ENCODE assay signal across 8 mouse cellular contexts in genomic region chr16:60604613-60605012, GRCm38 (mm10). TPM values are rescaled to one million over a fixed set of nuclear protein-coding genes. Genes with fewer than 3 reads are reported as not detected.
A peak's percentile ranks its signal among the peaks of the same experiment; 100 is the strongest.
DNase-seq lines count a peak whose midpoint lies in the region; ATAC-seq and TF ChIP-seq lines count a peak whose summit lies in the region.

No protein-coding gene starts in this region.

- peak overlapping the region; percentile 48 for H3K4me3 ChIP-seq in heart, embryonic 12.5 days
- H3K4me3 ChIP-seq in ES-E14 (ENCODE audit: insufficient read depth in 1 of 2, low read depth in 1 of 2, low read length in 2 of 2, poor library complexity in 1 of 2, severe bottlenecking in 1 of 2), result peak overlapping the region; percentile 48 to 63
- H3K4me3 ChIP-seq in forebrain, postnatal 0 days (ENCODE audit: low read depth, low read length), result peak overlapping the region; percentile 48
- H3K4me3 ChIP-seq in midbrain, embryonic 13.5 days (replicated peaks), result peak overlapping the region; percentile 62

- no peak for TF ChIP-seq CTCF in forebrain, postnatal 0 days (IDR thresholded peaks at IDR 0.05; ENCODE audit: low read depth)

- 2% methylated on average over 10 of the region's 10 CpGs for WGBS in heart, embryonic 12.5 days
- 3% methylated on average over 10 of the region's 10 CpGs for WGBS in forebrain, postnatal 0 days
- WGBS in midbrain, embryonic 13.5 days, result 2% methylated on average over 10 of the region's 10 CpGs

- peak overlapping the region; percentile 91 for H3K4me2 ChIP-seq in heart, embryonic 12.5 days
- peak overlapping the region; percentile 97 for H3K4me2 ChIP-seq in forebrain, postnatal 0 days (ENCODE audit: low read depth)
- peak overlapping the region; percentile 97 for H3K4me2 ChIP-seq in midbrain, embryonic 13.5 days (replicated peaks)

- H3K9me3 ChIP-seq in heart, embryonic 12.5 days (replicated peaks), result no peaks in the 10 kb centered on the region
- H3K9me3 ChIP-seq in ES-E14 (ENCODE audit: control insufficient read depth, insufficient read depth, low read depth, low read length), result no peaks in the 10 kb centered on the region
- H3K9me3 ChIP-seq in forebrain, postnatal 0 days (ENCODE audit: low read length), result no peaks in the 10 kb centered on the region
- no peaks in the 10 kb centered on the region for H3K9me3 ChIP-seq in midbrain, embryonic 13.5 days

- ATAC-seq in heart, embryonic 12.5 days (ENCODE audit: insufficient number of reproducible peaks, low FRiP score), result no peak
- 0 out of 2 replicates have a peak, but pooled peaks have one; percentile 1 for ATAC-seq in forebrain, postnatal 0 days
- peak; percentile 11 for ATAC-seq in midbrain, embryonic 13.5 days
- ATAC-seq in erythroblast, adult 5-6 weeks (replicated peaks; ENCODE audit: low FRiP score, poor library complexity, severe bottlenecking), result no peak

- peaks cover 29% of the 10 kb centered on the region for H3K27me3 ChIP-seq in heart, embryonic 12.5 days (replicated peaks)
- H3K27me3 ChIP-seq in forebrain, postnatal 0 days (ENCODE audit: insufficient read depth, low read length), result no peaks in the 10 kb centered on the region
- H3K27me3 ChIP-seq in midbrain, embryonic 13.5 days, result peaks cover 10% of the 10 kb centered on the region; the same call in 1 of the 2 replicates

- in situ Hi-C loops in ES-E14 (cut with MboI; ENCODE audit: low sequenced_read_pairs in 2 of 2, unreplicated experiment in 2 of 2), result no loop called here

- intact Hi-C loops in gastrocnemius, postnatal 14 days (cut with DNase I; ENCODE audit: low total_unique reads), result no loop called here

- H3K9ac ChIP-seq in heart, embryonic 12.5 days, result peak overlapping the region; percentile 50; the same call in 1 of the 2 replicates
- H3K9ac ChIP-seq in ES-E14 (ENCODE audit: insufficient read depth, low read depth, low read length, poor library complexity, severe bottlenecking), result no peak overlapping the region
- H3K9ac ChIP-seq in forebrain, postnatal 0 days, result peak overlapping the region; percentile 67
- peak overlapping the region; percentile 70 for H3K9ac ChIP-seq in midbrain, embryonic 13.5 days (replicated peaks)

- no peaks in the 10 kb centered on the region for H3K36me3 ChIP-seq in heart, embryonic 12.5 days
- H3K36me3 ChIP-seq in ES-E14 (ENCODE audit: control insufficient read depth, insufficient read depth, low read length, poor library complexity, severe bottlenecking), result no peaks in the 10 kb centered on the region
- no peaks in the 10 kb centered on the region for H3K36me3 ChIP-seq in forebrain, postnatal 0 days (ENCODE audit: insufficient read depth)
- no peaks in the 10 kb centered on the region for H3K36me3 ChIP-seq in midbrain, embryonic 13.5 days

- H3K4me1 ChIP-seq in heart, embryonic 12.5 days (replicated peaks), result peaks cover 16% of the 10 kb centered on the region
- H3K4me1 ChIP-seq in ES-E14 (ENCODE audit: control insufficient read depth in 2 of 2, insufficient read depth in 2 of 2, low read length in 2 of 2, poor library complexity in 1 of 2), result peaks cover 0 to 2% of the 10 kb centered on the region in 2 experiments; a peak in 1 of 4 replicates
- H3K4me1 ChIP-seq in forebrain, postnatal 0 days (ENCODE audit: insufficient read depth), result no peaks in the 10 kb centered on the region
- H3K4me1 ChIP-seq in midbrain, embryonic 13.5 days (replicated peaks), result peaks cover 22% of the 10 kb centered on the region

- no peak for DNase-seq in heart, adult 11 months
- no peak for DNase-seq in ES-E14 (ENCODE audit: low read depth, low spot score)
- no peak for DNase-seq in forebrain, postnatal 0 days
- DNase-seq in gastrocnemius, postnatal 14 days, result no peak
- no peak for DNase-seq in spleen, postnatal 14 days (ENCODE audit: low spot score in 2 of 2)

- H3K27ac ChIP-seq in heart, embryonic 12.5 days (ENCODE audit: poor library complexity, severe bottlenecking), result no peak overlapping the region
- no peak overlapping the region for H3K27ac ChIP-seq in ES-E14 (ENCODE audit: insufficient read depth, low read depth, low read length, poor library complexity, severe bottlenecking)
- no peak overlapping the region for H3K27ac ChIP-seq in forebrain, postnatal 0 days (ENCODE audit: low read depth, low read length)
- no peak overlapping the region for H3K27ac ChIP-seq in midbrain, embryonic 13.5 days

TF ChIP-seq in ES-E14, 5 proteins besides CTCF, POLR2A, EP300 and RAD21:
- no peak for TF ChIP-seq ZNF384 (IDR thresholded peaks at IDR 0.05; ENCODE audit: low read depth, low read length)
- no peak for TF ChIP-seq CHD2 (IDR thresholded peaks at IDR 0.05; ENCODE audit: low read depth, low read length)
- no peak for TF ChIP-seq HCFC1 (IDR thresholded peaks at IDR 0.05; ENCODE audit: borderline replicate concordance, insufficient read depth, low read length)
- TF ChIP-seq MAFK (IDR thresholded peaks at IDR 0.05; ENCODE audit: insufficient read depth, low read depth, low read length), result no peak
- TF ChIP-seq ZC3H11A (IDR thresholded peaks at IDR 0.05; ENCODE audit: borderline replicate concordance, low read depth, low read length), result no peak

RNA-seq across cellular contexts. Expression of gene Epha6, which starts 0.7 kb away (rescaled TPM):
- polyA plus RNA-seq in heart, embryonic 12.5 days (2016; fragmentation: Nextera tagmentation; extraction: Ambion mirVana), result not detected in 2 replicates
- 0.26 TPM in 1 of 2 replicates, not detected in the other for total RNA-seq in ES-E14 (2012; rRNA removed)
- 25.2 and 29.3 TPM in 2 replicates for total RNA-seq in forebrain, postnatal 0 days (2014; rRNA removed)
- polyA plus RNA-seq in forebrain, postnatal 0 days (2015; fragmentation: Nextera tagmentation; extraction: Ambion mirVana), result 3.3 and 8.1 TPM in 2 replicates
- polyA plus RNA-seq in midbrain, embryonic 13.5 days (2015; fragmentation: Nextera tagmentation; extraction: Ambion mirVana), result 3.2 and 4.4 TPM in 2 replicates
- total RNA-seq in gastrocnemius, postnatal 14 days (2021), result under 1 TPM; 0.04 to 0.12 TPM
- not detected in 2 replicates for total RNA-seq in erythroblast, adult 5-6 weeks (2015; ENCODE audit: low replicate concordance)
- not detected in 2 replicates for total RNA-seq in erythroblast, adult 5-6 weeks (2017; ENCODE audit: low replicate concordance)

Comparison
In these comparisons a context has a peak if more than half of its experiments do, and no peak if none do; other contexts are left out.
1. ATAC-seq: peak in forebrain, postnatal 0 days (single experiment) and midbrain, embryonic 13.5 days (single experiment); none in heart, embryonic 12.5 days (single experiment) and erythroblast, adult 5-6 weeks (single experiment).
2. RNA of gene Epha6, which starts 0.7 kb away (total RNA-seq): 25.2 to 29.3 TPM in forebrain, postnatal 0 days; 0.04 to 0.12 TPM in gastrocnemius, postnatal 14 days, 0.26 TPM in ES-E14 and not detected in erythroblast, adult 5-6 weeks; every median in the first group is over 10 times any median in the second.
3. Peak in every context shown above with its lines, with median percentiles within 50 percentile points of each other: H3K4me2 ChIP-seq and H3K4me3 ChIP-seq.